Mouse (Mus musculus) brain, embryonic 14.5 days (tissue): ENCODE measurements around the gene BC034090. TPM values are rescaled to one million over a fixed set of nuclear protein-coding genes. Genes with fewer than 3 reads are reported as not detected.

ENCODE experiments used
- DNase-seq: peaks from one replicate; pipeline ENCODE4 v3.0.0-alpha.2; 2011; ENCODE audit warnings: low read depth
- CTCF ChIP-seq: fragments of 200-500 bp; IDR thresholded peaks from 2 replicates; pipeline ENCODE4 v1.5.1; 2012; ENCODE audit warnings: inconsistent platforms, mild to moderate bottlenecking, moderate library complexity, borderline replicate concordance; ENCODE audit not compliant: insufficient read depth, insufficient read length; ENCODE audit errors: extremely low read depth
- POLR2A ChIP-seq: fragments of 200-500 bp; IDR thresholded peaks from 2 replicates; pipeline ENCODE4 v1.6.1; 2012; ENCODE audit warnings: mild to moderate bottlenecking, inconsistent platforms, borderline replicate concordance; ENCODE audit not compliant: poor library complexity, insufficient read depth, insufficient read length, severe bottlenecking; ENCODE audit errors: extremely low read depth
- polyA plus RNA-seq: library from polyadenylated mRNA; depleted of rRNA; stranded (reverse); fragments of >200 nt; gene quantifications from 2 replicates; pipeline ENCODE4 v1.2.3, GENCODE M21; 2012

Gene BC034090
- polyA plus RNA-seq, 1 experiment, result 13.3 TPM

- DNase-seq, result no peak
- TF ChIP-seq CTCF (no peak), POLR2A (no peak)
Measured at GRCm38 (mm10) chr1:155241701-155242487, 2.4 kb downstream of the BC034090 start.

GRCm38 (mm10) chr1:155239962-155240717, 4.1 kb downstream of the BC034090 start:
- no peak for DNase-seq
- TF ChIP-seq CTCF, result no peak
- TF ChIP-seq POLR2A, result no peak

- DNase-seq, result peak; percentile 57
- TF ChIP-seq CTCF (no peak), POLR2A (no peak)
Measured at GRCm38 (mm10) chr1:155239169-155239568, 5.1 kb downstream of the BC034090 start.

GRCm38 (mm10) chr1:155238126-155238525, 6.1 kb downstream of the BC034090 start:
- no peak for TF ChIP-seq CTCF
- DNase-seq, result no peak

GRCm38 (mm10) chr1:155237390-155237789, 6.9 kb downstream of the BC034090 start:
- no peak for DNase-seq
- TF ChIP-seq POLR2A (no peak), CTCF (no peak)

- no peak for DNase-seq
- TF ChIP-seq CTCF (no peak), POLR2A (no peak)
Measured at GRCm38 (mm10) chr1:155236306-155237024, 7.8 kb downstream of the BC034090 start.

GRCm38 (mm10) chr1:155235641-155236040, 8.6 kb downstream of the BC034090 start:
- DNase-seq, result no peak
- TF ChIP-seq POLR2A (no peak), CTCF (no peak)

- TF ChIP-seq POLR2A (no peak), CTCF (no peak)
Measured at GRCm38 (mm10) chr1:155233931-155234607, 10.2 kb downstream of the BC034090 start.

GRCm38 (mm10) chr1:155233378-155233777, 10.9 kb downstream of the BC034090 start:
- DNase-seq, result no peak
- TF ChIP-seq CTCF (no peak), POLR2A (no peak)

More at GRCm38 (mm10) chr1:155233931-155234607, 10.2 kb downstream of the BC034090 start:
- peak; percentile 90 for DNase-seq

- no peak for DNase-seq
- no peak for TF ChIP-seq POLR2A
- TF ChIP-seq CTCF, result no peak
Measured at GRCm38 (mm10) chr1:155232786-155233185, 11.5 kb downstream of the BC034090 start.

- no peak for TF ChIP-seq CTCF
- no peak for TF ChIP-seq POLR2A
Measured at GRCm38 (mm10) chr1:155232385-155232784, 11.9 kb downstream of the BC034090 start.

More at GRCm38 (mm10) chr1:155232385-155232784, 11.9 kb downstream of the BC034090 start:
- no peak for DNase-seq
